Mouse (Mus musculus) gastrocnemius, postnatal 25 days (tissue): Measurements from ENCODE around the gene Inka1. TPM values are rescaled to one million over a fixed set of nuclear protein-coding genes. Genes with fewer than 3 reads are reported as not detected.
"Not testable (repeated sequence)": the region's sequence is repeated elsewhere in the genome, so short reads cannot be mapped to it uniquely, and the experiment has no call there.

Experiments
- DNase-seq: peaks from one replicate; pipeline ENCODE4 v3.0.0; 2022
- long read RNA-seq, 2 experiments: library from polyadenylated mRNA; stranded (forward); transcript quantifications; one replicate each; pipeline ENCODE4 v2.0.0; 2021
- total RNA-seq, 2 experiments: library from RNA; stranded (reverse); gene quantifications; 1 replicate in 1 of 2; 2 replicates in 1 of 2; pipeline ENCODE4 v1.2.3; 2021

Gene Inka1
- total RNA-seq: 1 to 10 TPM; 2.8 to 3.1 TPM
- long read RNA-seq, experiment 1, partial matches to known transcripts: 0 of 3 reads
- long read RNA-seq, experiment 1, other reads (novel, unspliced or antisense): 0 of 3 reads
- long read RNA-seq, experiment 2, partial matches to known transcripts: 0 of 3 reads
- long read RNA-seq, experiment 2, other reads (novel, unspliced or antisense): 0 of 3 reads

DNA sequence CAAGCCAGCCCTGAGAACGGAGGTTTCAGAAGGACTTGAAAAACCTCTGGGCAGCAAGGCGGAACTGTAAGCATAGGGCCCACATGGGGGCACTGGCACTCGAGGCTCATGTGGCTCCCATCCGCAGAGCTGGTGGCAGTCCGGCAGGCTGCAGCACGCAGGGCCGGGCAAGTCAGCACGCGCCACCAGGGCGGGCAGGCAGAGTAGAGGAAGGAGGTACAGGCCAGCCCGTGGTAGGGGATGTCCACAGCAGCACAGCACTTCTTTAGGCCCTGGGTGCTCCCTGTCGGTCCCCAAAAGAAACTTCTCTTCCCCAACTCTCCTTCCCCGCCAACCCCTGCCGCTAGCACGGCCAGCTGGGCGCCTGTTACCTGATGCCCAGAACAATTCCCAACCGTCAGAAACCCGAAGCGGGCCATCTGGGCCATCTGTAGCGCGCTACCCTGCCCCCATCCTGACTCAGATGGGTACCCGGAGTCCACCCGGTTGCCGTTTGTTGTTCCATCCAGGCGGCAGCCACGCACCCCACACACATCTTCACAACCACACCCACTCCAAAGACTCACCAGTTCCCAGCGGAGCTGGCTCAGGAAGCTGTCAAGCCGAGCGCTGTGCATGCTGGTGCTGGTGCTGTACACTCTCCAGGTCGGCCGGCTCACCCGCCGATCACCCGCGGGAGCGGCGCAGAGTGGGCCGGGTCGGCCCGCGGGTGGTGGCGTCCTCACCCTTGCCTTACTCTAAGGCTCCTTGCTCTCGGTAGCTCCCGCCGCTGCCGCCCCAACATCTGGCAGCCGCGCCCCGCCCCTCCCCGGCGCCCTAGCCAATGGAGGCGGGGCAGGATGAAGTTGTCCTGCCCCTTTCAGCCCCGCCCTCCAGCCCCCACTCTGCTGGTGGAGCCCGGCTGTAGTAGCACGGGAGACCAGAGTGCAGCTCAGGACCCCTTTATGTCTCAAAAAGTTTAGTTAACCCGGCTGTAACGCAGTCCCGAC lies at the start of gene Inka1:
Gene Inka1 (minus strand): TSS at position 749 of the 989 bp plus-strand sequence.
- peak; percentile 93 for DNase-seq

DNA sequence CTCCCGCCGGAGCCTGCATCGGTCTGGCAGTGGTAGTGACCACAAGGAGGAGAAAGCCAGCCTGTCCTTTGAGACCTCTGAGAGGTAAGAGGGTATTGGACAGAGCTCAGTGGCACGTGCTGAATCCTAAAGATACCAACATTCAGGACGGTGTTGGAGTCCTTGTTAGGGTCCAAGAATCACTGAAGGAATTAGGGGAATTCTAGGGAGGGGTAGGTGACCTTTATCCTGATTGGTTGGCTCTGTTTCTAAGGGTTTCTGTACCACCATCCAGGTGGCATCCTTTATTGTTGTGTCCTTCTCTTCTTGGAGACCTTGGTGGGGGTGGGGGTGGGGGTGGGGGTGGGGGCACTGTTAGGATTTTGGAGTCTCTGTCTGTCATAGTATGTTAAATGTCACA lies 46.4 kb upstream of the Inka1 start:
- DNase-seq: no peak

DNA sequence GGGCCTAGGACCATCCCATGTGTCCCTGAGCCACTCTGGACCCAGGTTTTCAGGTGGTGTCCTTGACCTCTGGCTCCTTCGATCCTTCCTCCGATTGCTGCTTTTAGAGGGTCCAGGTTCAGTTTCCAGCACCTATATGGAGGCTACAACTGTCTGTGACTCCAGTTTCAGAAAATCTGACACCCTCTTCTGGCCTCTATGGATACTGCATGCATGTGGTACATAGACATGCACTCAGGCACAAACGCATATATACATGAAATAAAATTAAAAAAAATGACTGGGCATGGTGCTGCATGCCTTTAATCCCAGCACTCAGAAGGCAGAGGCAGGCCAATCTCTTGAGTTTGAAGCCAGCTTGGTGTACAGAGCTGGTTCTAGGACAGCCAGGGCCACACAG lies 42.2 kb upstream of the Inka1 start:
- DNase-seq: no peak

DNA sequence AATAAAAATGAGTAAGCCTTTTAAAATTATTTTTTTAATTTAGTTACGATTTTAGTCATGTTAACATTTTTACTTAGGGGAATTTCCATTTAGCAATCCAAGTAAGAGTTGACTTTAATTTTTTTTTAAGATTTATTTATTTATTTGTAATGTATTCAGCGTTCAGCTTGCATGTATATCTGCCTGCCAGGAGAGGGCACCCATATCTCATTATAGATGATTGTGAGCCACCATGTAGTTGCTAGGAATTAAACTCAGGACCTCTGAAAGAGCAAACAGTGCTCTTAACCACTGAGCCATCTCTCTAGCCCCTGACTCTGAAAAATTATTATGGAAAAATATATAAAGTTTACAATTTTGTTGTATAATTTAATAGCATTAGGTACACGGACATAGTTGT lies 40.9 kb upstream of the Inka1 start:
- no peak for DNase-seq

DNA sequence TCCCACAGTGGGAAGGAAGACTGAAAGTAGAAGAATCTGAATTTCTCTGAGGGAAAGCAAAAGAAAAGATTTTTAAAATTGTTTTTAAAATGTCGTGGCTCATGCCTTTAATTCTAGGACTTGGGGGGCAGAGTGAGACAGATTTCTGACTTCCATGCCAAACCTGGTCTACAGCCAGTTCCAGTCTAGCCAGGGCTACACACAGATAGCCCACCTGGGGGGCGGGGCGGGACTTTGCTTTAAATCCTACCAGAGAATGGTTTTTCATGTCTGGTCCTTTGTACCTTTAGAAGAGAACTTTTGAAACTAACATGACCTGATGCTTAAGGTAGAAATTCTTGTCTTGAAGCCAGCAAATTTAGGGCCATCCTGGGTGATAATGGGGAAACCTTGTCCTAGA lies 37.5 kb upstream of the Inka1 start:
- no peak for DNase-seq

DNA sequence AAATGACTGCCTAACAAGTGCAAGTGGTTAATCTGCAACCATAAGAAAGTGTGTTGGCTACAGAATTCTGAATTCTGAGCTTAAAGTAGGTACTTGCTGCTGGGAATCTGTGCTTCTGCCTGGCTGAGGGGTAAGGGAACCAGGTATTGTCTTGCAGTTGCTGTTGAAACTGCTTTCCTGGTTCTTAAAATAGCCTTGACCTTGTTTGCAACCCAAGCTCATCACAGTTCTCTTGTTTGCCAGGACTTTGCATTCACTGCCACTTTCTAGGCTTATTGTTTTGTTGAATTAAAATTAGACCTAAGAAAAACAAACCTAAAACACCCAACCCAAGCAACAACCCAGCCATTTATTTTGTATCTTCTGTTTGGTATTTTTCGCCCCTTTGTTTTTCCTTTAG lies 35.1 kb upstream of the Inka1 start:
- no peak for DNase-seq

DNA sequence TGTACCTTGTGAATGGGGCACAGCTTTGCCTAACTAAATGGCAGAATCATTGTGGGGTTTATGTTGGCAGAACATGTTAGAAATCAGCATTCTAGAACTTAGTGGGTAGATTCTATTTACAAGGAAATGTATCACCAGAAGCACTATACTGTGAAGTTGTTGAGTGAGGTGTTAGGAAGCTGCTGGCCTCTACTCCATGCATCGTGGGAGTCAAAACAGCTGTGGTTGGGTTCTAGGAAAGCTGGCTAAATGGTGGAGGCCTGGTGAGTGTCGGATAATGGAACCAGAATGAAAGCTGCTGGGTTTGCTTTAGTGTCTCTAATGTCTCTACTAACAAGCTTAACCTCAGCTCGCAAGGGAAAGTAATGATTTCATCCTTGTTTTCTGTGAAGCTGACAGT lies 31.4 kb upstream of the Inka1 start:
- no peak for DNase-seq

DNA sequence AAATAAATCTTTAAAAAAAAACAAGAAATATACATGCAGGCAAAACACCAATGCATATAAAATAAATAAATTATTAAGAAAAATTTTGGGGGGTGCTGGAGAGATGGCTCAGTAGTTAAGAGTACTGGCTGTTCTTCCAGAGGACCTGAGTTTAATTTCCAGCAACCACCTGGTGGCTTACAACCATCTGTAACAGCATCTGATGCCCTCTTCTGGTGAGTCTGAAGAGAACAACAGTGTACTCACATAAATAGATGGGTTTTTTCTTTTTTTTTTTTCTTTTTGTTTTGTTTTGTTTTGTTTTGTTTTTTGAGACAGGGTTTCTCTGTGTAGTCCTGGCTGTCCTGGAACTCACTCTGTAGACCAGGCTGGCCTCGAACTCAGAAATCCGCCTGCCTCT lies 27.9 kb upstream of the Inka1 start:
- not testable (repeated sequence) for DNase-seq

DNA sequence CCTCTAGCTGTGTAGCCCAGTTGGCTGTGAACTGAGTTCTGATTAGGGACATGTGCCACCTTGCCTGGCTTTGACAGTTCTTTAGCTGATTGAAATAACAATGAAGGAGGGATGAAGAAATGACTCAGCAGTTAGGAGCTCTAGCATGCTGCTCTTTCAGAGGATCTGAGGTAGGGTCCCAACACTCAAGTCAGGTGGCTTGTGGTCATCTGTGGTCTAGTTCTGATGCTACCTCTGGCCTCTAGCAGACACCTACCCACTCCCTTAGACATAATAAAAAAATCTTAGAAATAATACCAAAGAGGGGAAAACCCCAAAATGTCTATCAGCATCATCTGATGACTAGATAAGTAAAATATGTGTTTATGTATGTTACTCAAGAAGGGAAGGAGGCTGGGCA lies 24.7 kb upstream of the Inka1 start:
- DNase-seq: no peak

DNA sequence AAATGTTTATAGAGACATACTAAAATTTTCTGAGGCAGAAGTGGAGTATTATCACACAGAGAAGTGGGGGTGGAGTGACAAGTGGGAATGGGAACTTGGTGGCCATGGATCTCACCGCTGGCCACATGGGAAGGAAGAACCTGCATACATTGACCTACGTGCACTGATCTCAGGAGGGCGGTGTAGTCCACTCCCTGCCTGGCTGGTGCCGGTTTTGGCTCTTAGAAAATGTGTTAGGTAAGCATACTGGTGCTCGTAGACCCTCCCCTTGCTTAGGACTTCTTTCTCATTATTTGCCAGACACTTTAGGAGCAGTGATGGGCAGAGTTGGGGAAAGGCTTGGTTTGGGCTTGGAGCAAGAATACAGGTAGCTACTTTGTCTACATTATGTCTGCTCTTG lies 22.4 kb upstream of the Inka1 start:
- DNase-seq: no peak

DNA sequence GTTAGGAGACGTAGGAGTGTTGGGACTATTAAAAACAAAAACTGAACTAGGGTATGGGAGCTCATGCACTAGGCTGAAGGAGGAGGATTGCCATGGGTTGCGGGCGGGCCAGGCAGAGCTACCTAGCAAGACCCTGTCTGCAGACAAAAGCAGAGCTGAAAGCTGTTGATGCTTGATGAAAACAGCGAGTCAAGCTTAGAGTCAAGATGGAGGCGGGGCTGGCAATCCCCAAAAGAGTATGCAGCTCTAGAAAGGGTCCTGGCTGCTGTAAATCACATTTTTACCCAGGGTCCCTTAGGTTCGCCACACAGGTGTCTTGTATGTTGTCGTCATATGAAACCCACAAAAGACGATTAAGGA lies 17.8 kb upstream of the Inka1 start:
- no peak for DNase-seq

DNA sequence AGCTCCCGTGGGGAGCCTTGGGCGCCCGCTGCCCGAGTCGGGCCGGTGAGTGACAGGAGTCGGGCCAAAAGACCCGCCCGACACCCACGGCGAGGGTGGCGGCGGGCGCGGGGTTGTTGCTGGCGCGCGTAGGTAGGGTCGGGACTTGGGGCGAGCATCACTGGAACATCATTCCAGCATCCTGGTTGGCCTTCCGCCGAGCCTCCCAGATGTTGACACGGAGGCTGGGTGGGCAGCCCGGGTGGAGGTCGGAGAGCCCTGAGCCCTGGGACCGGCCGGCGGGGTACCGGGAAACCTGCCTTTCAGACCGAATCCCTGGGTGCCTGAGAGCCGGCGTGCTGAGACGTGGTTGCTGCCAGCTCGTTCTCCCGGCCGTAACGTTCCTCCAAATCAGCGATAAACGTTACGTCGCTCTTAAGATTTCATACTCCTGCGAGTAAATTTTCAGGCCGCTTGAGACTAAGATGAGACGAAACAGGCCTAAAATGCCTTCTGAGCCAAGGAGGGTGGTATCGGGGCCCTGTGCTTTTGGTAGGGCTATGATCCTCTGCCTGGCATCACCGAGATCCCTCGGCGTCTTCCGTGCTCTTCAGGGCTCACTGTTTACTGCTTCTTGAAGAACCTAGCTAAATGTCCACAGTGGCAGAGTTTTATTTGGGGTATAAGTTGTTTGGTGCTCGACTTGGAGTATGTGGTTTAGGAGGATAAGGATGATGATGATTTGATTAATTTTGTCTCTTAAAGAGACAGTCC lies 17.3 kb upstream of the Inka1 start:
- peak; percentile 46 for DNase-seq

DNA sequence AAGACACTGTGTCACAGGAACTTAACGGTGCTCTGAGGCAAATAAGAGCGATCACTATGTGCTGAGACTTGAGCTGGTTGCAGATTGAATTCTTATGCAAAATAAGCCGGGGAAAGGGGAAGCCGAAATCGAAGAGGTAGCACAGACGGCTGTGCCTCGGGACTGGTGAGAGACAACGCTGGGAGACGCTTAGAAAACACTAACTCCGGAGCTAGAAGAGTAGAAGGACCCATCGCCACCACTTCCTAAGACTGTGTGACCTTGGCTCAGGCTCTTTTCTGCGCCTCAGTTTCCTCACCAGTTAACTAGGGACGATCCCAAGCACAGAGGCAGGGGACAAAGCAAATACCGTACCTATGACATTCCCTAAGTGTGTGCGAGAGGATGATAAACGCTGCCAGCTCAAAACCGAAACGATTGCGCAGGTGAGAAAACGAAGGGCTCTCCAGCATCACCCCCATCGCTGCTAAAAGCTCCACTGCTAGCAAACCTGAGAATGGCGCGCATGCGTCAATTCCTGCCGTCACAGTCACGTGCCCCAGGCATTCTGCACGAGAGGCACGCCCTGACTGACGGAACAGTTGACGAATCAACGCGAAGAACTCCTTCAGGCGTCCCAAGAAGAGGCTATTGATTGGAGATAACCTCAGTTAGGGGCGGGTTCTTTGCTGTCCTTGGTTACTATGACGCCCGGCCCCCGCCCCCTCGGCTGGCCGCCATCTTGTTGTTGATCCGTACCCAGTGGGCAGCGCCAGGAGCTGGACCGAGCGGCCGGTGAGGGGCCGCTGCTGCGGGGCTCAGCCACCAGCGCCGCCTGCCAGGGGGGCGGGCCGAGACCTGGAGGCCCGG lies 16.5 kb upstream of the Inka1 start, which contains the start of gene Ip6k1:
Gene Ip6k1 (plus strand): TSS at position 580 of the 849 bp plus-strand sequence.
- peak; percentile 99 for DNase-seq

DNA sequence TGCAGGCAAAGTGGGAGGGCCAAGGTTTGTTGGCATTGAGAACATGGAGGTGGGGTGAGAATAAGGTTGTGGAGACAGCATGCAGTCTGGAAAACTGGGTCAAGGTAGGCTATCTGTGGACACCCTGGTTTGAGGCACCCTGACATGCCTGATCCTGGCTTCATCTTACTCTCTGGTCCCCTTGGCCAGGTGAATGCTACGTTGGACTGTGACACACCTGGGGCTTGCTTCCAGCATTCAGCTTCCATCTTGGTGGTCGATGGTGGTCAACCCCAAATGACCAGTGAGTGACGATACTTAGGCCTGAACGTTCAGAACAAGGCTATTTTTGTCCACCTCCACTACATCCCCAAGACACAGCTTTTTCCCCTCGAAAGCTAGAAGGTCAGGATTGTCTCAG lies 10.4 kb upstream of the Inka1 start, which contains the start of gene Gm20662:
Gene Gm20662 (plus strand): TSS at position 301 of the 400 bp plus-strand sequence.
- DNase-seq: no peak

DNA sequence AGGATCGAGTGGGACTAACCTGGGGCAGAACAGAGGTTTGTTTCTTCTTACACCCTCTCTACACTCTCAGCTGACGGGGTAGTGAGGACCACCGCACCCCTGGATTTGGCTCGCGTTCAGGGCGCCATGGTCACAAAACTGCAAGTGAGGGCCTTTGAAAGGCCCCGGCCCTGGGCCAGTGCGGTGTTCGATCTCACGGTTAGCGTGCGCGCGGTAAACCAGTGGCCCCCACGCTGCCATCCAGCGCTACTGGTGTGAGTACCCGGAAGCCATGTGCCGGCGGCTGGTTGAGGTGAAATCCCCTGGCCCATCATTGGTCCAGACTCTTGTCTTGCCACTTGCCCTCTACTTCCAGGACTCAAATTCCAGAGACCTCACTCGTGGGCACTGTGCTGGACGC lies 9.8 kb upstream of the Inka1 start:
- DNase-seq: no peak

DNA sequence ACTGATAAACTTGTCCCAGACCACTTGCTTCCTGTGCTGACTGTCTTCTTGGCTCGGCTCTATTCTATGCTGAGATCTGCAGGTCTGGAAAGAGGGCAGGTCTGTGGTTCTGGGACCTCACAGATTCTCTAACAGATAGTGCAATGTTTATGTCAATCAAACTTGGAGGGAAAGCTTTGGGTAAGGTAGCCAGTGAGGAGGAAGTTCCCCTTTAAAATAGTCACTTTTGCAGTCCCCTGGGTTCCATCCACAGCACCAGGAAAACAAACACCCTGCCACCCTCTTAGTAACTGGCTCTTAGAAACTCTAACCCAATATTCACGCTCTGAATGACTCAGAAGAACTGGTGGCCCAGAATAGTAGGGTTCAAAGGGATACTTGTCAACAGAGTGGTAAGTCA lies 8.8 kb upstream of the Inka1 start:
- no peak for DNase-seq

DNA sequence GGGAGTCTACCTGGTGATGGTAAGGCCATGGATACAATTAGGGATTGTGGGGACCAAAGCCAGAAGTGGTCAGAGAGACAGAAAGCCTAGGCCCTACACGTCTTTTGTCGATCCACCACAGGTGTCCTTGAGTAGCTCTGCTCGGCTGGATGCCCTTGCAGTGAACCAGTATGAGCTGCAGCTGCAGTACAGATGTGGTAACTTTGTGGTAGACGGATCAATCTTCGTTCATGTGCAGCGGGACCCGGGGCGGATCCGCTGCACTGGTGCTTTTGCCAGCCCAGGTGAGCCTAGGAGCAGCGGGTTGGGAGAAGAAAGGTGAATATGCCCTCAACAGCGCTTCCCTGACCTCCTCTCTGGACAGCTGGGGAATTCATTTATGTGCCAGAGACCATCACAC lies 7.3 kb upstream of the Inka1 start:
- DNase-seq: no peak

DNA sequence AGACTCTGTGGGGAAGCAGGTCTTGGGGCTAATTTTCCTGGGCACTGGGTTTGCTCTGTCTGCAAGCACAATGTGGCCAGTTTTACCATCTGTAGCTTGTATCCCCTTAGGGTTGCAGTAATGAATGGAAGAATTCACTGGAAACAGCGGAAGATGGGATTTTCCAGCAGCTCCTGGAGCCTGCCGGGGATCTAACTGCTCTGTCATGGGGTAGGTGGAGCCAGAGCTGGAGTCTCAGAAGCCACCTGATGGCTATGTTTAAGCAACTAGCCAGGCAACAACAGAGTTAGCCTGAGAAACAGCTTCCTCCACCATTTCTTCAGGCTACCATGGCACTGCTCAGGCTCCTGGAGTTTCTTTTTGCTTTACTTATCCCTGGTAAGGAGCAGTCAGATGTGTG lies 6.5 kb upstream of the Inka1 start, which contains the start of gene Cdhr4:
Gene Cdhr4 (plus strand): TSS at position 301 of the 400 bp plus-strand sequence.
- no peak for DNase-seq

DNA sequence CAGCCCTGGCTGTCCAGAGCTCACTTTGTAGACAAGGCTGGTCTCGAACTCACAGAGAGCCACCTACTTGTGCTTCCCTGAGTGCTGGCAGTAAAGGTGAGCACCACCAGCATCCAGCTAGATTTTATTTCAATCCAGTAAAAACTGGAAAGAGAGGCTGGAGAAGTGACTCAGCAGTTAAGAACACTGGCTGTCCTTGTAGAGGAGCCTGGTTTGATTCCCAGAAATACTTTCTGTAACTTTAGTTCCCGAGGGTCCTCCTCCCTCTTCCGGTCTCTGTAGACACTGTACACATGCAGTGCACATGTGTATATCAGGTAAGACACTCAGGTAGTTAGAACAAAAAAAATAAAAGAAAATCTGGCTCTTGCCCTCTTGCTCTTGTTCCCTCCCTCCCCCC lies 2.3 kb upstream of the Inka1 start:
- DNase-seq: no peak

DNA sequence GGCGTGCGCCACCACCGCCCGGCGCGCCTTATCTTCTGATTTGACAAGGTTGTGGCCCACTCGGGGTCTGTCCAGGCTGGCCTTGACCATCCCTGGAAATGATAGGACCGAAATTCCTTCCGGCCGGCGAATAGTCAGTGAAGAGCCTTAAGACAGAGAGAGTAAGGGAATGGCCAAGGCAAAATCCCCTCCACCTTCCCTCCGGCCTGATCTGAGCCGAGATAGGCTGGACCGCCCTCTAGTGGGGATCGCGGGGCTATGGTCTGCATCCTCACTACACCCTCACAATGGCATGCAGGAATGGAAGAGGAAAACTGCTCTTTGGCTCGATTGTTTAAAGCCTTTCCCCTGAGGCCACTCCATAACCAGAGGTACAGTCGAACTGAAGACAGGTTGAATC lies 697 bp upstream of the Inka1 start:
- peak; percentile 73 for DNase-seq

DNA sequence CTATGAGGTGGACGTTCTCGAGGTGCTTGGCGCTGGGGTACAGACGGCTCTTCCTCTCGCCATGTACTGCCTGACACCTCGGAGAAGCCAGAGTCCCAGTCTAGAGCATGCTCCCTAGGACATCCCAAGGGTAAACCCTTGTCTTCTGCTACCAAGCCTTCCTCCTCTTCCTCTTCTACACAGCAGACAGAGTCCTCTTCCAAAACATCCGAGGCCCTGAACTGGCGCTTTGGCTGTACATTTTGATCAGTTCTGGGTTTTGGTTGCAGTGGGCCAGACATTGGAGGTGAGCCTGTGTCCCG lies 974 bp downstream of the Inka1 start:
- no peak for DNase-seq
